Mouse (Mus musculus) ES-E14 (cell line): ENCODE data around the gene Krtap24-1. TPM values are rescaled to one million over a fixed set of nuclear protein-coding genes. Genes with fewer than 3 reads are reported as not detected.

Source experiments
- DNase-seq: peaks from one replicate; pipeline ENCODE4 v3.0.0-alpha.2; 2013; ENCODE audit warnings: low read depth, low spot score
- H3K27ac ChIP-seq: 2 replicates; pipeline ENCODE4 v1.5.1; 2012; ENCODE audit warnings: low read depth, mild to moderate bottlenecking, low read length, moderate library complexity, mixed read lengths; ENCODE audit not compliant: poor library complexity, insufficient read depth, severe bottlenecking
- H3K36me3 ChIP-seq: 2 replicates; pipeline ENCODE4 v1.6.1; 2012; ENCODE audit warnings: mild to moderate bottlenecking, low read length, moderate library complexity, mixed read lengths; ENCODE audit not compliant: control insufficient read depth, poor library complexity, insufficient read depth, severe bottlenecking
- H3K4me1 ChIP-seq, 2 experiments: fragments of 150-350 bp in 1 of 2; sonication (generic) in 1 of 2; 2 replicates each; pipeline ENCODE4 v1.6.1; 2012; ENCODE audit warnings: low read length in 2 of 2, mild to moderate bottlenecking in 1 of 2, mixed read lengths in 1 of 2; ENCODE audit not compliant: control insufficient read depth in 2 of 2, insufficient read depth in 2 of 2, poor library complexity in 1 of 2
- H3K4me3 ChIP-seq, 2 experiments: fragments of 150-350 bp in 1 of 2; sonication (generic) in 1 of 2; 2 replicates each; pipeline ENCODE4 v1.5.1; 2012; ENCODE audit warnings: low read length in 2 of 2, low read depth in 1 of 2, mild to moderate bottlenecking in 1 of 2, mixed read lengths in 1 of 2; ENCODE audit not compliant: insufficient read depth in 1 of 2, poor library complexity in 1 of 2, severe bottlenecking in 1 of 2
- H3K9ac ChIP-seq: 2 replicates; pipeline ENCODE4 v1.6.1; 2012; ENCODE audit warnings: low read depth, mild to moderate bottlenecking, low read length, mixed read lengths; ENCODE audit not compliant: poor library complexity, insufficient read depth, severe bottlenecking
- H3K9me3 ChIP-seq: fragments of 150-350 bp; sonication (generic); 2 replicates; pipeline ENCODE4 v1.6.1; 2012; ENCODE audit warnings: low read depth, mild to moderate bottlenecking, low read length; ENCODE audit not compliant: control insufficient read depth, insufficient read depth
- CHD2 ChIP-seq: IDR thresholded peaks from 2 replicates; pipeline ENCODE4 v1.6.1; 2014; ENCODE audit warnings: mild to moderate bottlenecking, low read depth, low read length, inconsistent platforms
- HCFC1 ChIP-seq: IDR thresholded peaks from 2 replicates; pipeline ENCODE4 v1.6.1; 2012; ENCODE audit warnings: low read length, inconsistent platforms, borderline replicate concordance; ENCODE audit not compliant: insufficient read depth
- MAFK ChIP-seq: IDR thresholded peaks from 2 replicates; pipeline ENCODE4 v1.6.1; 2014; ENCODE audit warnings: mild to moderate bottlenecking, low read depth, low read length, inconsistent platforms; ENCODE audit not compliant: insufficient read depth
- ZC3H11A ChIP-seq: IDR thresholded peaks from 2 replicates; pipeline ENCODE4 v1.6.1; 2012; ENCODE audit warnings: low read depth, mild to moderate bottlenecking, inconsistent platforms, low read length, borderline replicate concordance
- ZNF384 ChIP-seq: IDR thresholded peaks from 2 replicates; pipeline ENCODE4 v1.6.1; 2012; ENCODE audit warnings: low read depth, low read length, inconsistent platforms
- in situ Hi-C, 2 experiments: fragments of 600-800 bp; cut with MboI; formaldehyde crosslinking; loops; one replicate each; pipeline ENCODE4 v1.15.1; 2025; ENCODE audit warnings: low sequenced_read_pairs in 2 of 2, inconsistent platforms in 1 of 2; ENCODE audit not compliant: unreplicated experiment in 2 of 2
- total RNA-seq: library from RNA; depleted of rRNA; stranded (reverse); fragments of 300-350 nt; gene quantifications from 2 replicates; pipeline ENCODE4 v1.2.3, GENCODE M21; 2012

Krtap24-1 gene
- total RNA-seq, 1 experiment, result not detected

DNA sequence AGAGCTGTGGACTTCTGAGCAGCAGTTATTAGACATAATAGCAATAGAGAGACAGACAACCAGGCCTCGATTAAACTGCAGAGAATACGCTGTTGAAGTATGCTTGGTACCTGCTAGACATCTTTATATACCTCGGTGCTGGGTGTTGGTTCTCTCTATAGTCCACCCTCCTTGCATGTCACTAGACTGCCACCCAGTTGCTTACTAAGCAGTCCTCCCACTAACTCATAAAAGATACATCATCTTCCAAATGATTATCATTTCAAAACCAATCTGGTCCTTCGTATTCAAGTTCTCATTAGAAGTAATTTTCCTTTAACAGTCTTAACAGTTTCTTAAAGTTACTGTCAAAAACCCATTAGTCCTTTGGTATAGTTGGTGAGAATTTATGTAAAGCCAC lies 15.5 kb upstream of the Krtap24-1 start, which contains the start of gene 2310079G19Rik:
Gene 2310079G19Rik, minus strand, starts transcription at position 101 of the 400 bp plus-strand sequence.
- no peaks in the 10 kb centered on the region for H3K4me1 ChIP-seq
- H3K27ac ChIP-seq, result no peak within 1 kb of the TSS
- TF ChIP-seq CHD2, result no peak
- H3K9ac ChIP-seq, result no peak within 1 kb of the TSS
- no peaks in the 10 kb centered on the region for H3K36me3 ChIP-seq
- no peak for DNase-seq
- in situ Hi-C loops, result no loop called here
- no peaks in the 10 kb centered on the region for H3K9me3 ChIP-seq
- H3K4me3 ChIP-seq, result no peak within 1 kb of the TSS

DNA sequence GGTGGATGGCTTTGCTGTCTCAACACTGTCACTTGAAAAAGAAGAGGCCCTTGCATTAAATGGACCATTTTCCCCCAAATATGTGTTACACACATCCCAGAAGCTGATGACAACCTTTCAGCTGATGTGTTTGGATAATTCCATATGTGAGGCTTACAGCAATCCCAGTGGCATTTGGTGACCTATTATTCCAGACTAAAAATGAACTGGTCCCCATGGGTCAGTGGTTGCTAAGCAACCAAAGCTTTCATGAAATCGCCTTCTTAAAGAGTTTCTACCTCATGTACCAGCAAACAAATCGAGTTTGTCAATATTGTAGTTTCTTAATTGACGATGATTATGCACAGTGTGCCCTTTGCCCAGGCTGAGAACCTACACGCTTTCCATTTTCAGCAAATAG lies 633 bp upstream of the Krtap24-1 start:
- Histone ChIP-seq H3K4me3 (no peak overlapping the region), H3K9me3 (no peaks in the 10 kb centered on the region), H3K9ac (no peak overlapping the region), H3K36me3 (no peaks in the 10 kb centered on the region), H3K27ac (no peak overlapping the region), H3K4me1 (no peaks in the 10 kb centered on the region)
- DNase-seq, result no peak
- in situ Hi-C loops, result no loop called here
- TF ChIP-seq MAFK, result no peak
- no peak for TF ChIP-seq ZC3H11A
- TF ChIP-seq ZNF384, result no peak
- TF ChIP-seq CHD2, result no peak
- TF ChIP-seq HCFC1, result no peak

DNA sequence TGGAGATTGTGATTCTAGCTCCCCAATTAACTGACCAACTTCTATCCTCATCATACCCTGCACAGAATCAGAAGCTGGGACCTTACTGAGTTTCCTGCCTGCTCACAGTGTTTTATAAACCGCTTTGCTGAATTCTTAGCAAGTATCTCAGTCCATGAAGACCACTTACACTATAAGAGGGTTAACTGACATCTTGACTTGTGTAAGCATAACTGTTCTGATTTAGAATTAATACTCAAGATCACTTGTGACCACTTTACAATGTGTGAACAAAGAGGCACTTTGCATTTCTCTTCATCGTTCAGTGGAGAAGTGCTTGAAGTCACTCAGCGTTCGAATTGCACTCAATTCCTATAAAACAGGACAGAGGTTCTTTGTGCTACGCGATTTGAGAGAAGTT lies 7.5 kb downstream of the Krtap24-1 start:
- no peak overlapping the region for H3K27ac ChIP-seq
- TF ChIP-seq MAFK (no peak), ZC3H11A (no peak), HCFC1 (no peak), ZNF384 (no peak), CHD2 (no peak)
- in situ Hi-C loops, result no loop called here
- H3K9ac ChIP-seq, result no peak overlapping the region
- H3K9me3 ChIP-seq, result no peaks in the 10 kb centered on the region
- DNase-seq, result no peak
- H3K4me3 ChIP-seq, result no peak overlapping the region
- H3K36me3 ChIP-seq, result no peaks in the 10 kb centered on the region
- no peaks in the 10 kb centered on the region for H3K4me1 ChIP-seq

DNA sequence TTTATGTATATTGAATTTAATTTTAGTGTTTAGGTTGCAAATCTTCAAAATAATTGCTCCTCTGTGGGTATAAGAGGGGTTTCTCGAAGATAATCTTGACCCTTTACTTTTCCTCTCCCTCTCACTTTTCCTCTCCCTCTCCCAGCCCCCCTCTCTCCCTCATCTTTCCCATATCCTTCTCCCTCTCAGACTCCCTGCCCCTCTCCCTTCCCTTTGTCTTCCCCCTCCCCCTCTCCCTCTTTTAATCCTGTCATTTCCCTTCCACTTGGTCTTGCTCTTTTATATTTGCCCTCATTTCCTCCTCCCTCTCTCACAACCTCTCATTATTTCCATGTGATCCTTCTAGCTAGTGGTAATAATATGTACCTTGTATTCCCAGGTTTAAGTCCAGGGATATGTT lies 9.6 kb downstream of the Krtap24-1 start:
- Histone ChIP-seq H3K9me3 (no peaks in the 10 kb centered on the region), H3K27ac (no peak overlapping the region), H3K4me3 (no peak overlapping the region), H3K9ac (no peak overlapping the region), H3K4me1 (no peaks in the 10 kb centered on the region), H3K36me3 (no peaks in the 10 kb centered on the region)
- no peak for TF ChIP-seq CHD2
- TF ChIP-seq ZC3H11A, result no peak
- no peak for TF ChIP-seq MAFK
- no peak for TF ChIP-seq HCFC1
- TF ChIP-seq ZNF384, result no peak
- no peak for DNase-seq
- in situ Hi-C loops, result no loop called here

DNA sequence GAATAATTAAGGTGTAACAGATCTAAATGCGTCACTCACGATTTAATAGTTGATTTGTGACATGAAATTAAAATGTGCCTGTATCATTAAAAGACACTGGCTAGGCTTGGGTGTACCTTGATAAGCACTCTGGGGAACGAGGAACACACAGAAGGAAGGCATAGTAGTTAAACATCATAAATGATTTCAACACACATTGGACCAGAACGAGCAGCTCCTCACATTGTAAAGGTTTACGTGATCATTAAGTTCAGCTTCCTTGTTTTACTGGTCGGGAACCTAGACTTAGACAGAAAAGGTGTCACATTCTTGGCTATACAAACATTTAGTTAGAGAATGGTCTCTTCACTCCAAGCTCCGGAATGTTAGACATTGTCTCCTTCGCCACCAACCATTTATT lies 11.8 kb downstream of the Krtap24-1 start:
- Histone ChIP-seq H3K4me1 (no peaks in the 10 kb centered on the region), H3K9ac (no peak overlapping the region), H3K9me3 (no peaks in the 10 kb centered on the region), H3K27ac (no peak overlapping the region), H3K4me3 (no peak overlapping the region), H3K36me3 (no peaks in the 10 kb centered on the region)
- no peak for TF ChIP-seq ZNF384
- no peak for TF ChIP-seq MAFK
- no peak for TF ChIP-seq HCFC1
- no peak for TF ChIP-seq ZC3H11A
- no peak for TF ChIP-seq CHD2
- DNase-seq, result no peak
- in situ Hi-C loops, result no loop called here
